Mouse (Mus musculus): Measurements from ENCODE around the gene Itgb2.

DNA sequence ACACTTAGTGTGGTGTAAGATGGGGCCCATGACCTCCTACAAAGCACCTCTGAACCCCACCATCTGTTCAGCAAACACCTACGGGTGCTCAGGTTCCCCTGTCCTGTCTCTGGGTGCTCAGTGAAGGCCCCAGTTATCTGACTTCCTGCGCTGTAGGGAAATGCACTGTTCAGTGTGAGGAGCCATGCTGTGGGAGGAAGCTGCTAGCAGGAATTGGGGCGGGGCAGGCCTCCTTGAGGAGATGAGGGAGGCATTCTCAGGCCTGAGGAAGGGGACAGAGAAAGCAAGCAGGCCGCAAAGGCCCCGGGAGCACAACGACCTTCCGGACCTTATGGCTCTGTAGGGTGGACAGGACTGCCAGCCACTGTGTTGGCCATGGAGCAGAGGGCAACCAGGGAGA lies 59.1 kb downstream of the Itgb2 start:
- TF ChIP-seq CTCF (IDR thresholded peaks at IDR 0.05; ENCODE audit: low read depth), result no peak
- TF ChIP-seq EP300 (optimal IDR thresholded peaks at IDR 0.05), result no peak
